Mouse (Mus musculus): Measurements from ENCODE around the gene Grk6. TPM values are rescaled to one million over a fixed set of nuclear protein-coding genes. Genes with fewer than 3 reads are reported as not detected.
A peak's percentile ranks its signal among the peaks of the same experiment; 100 is the strongest.
"Not testable (repeated sequence)": the region's sequence is repeated elsewhere in the genome, so short reads cannot be mapped to it uniquely, and the experiment has no call there.

Gene Grk6
- polyA plus RNA-seq, 1 experiment from 2014 or later: 38.5 TPM

- H3K27ac ChIP-seq (replicated peaks): no peak overlapping the region
- no peak for ATAC-seq (ENCODE audit: low read depth)
- no peaks in the 10 kb centered on the region for H3K27me3 ChIP-seq
- H3K9ac ChIP-seq: no peak overlapping the region
- no peaks in the 10 kb centered on the region; the same call in 1 of the 2 replicates for H3K9me3 ChIP-seq
- no peaks in the 10 kb centered on the region for H3K36me3 ChIP-seq
- 74% methylated on average over 10 of the region's 10 CpGs for WGBS
- no peak overlapping the region for H3K4me2 ChIP-seq
- no peak overlapping the region for H3K4me3 ChIP-seq
- no peaks in the 10 kb centered on the region for H3K4me1 ChIP-seq (replicated peaks)
Observed at GRCm38 (mm10) chr13:55431889-55432685, 12.8 kb upstream of the Grk6 start.

DNA sequence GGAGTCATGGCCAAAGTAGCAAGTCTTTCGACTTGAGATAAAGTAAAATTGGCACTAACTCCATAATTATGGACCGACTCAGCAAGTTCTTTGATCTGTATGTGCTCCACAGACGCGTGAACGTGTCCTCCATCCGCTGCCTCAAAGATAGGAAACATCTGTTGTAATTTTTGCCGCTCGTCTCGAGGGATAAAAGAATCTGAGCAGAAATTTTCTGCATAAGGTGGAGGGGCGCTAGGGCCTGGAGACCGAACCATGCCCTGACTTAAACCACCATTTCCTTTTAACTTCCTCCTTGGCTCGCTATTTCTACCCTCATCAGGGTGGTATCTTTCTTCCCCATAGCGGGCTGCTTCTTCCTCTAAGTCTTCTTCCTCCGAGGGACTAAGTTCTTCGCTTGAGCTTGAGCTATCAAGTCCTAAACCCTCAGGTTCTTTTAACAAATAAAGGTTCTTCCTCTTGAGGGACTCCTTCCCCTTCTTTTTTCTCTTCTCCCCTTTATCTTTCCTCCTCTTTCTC lies 7.7 kb upstream of the Grk6 start:
- not testable (repeated sequence) for H3K27ac ChIP-seq (replicated peaks); H3K4me2 ChIP-seq; ATAC-seq (ENCODE audit: low read depth); H3K4me1 ChIP-seq (replicated peaks); H3K9ac ChIP-seq; H3K27me3 ChIP-seq; H3K36me3 ChIP-seq; H3K4me3 ChIP-seq; H3K9me3 ChIP-seq
- 91% methylated on average over 15 of the region's 15 CpGs for WGBS

DNA sequence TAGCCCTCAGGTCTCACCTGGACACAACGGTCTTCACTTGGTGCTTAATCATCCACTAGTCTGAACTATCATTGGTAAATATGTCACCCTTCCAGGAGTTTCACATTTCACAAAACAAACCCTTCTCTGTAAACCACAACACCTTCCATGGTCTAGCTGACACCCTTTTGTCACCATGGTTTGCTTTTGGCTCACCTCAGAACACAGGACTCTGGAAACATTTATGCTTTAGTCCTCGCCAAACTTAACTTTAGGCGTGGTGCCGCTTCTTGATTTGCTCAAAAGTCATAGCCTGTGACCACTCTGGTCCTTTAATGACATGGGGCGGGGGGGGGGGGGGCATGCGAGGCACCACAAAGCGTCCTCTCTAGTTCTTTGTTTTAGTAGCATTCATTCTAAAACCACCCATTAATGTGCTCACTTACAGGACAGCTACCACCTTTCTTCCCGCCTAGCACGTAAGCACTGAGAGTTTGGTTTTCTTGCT lies 1.0 kb upstream of the Grk6 start:
- peak overlapping the region; percentile 90 for H3K4me3 ChIP-seq
- H3K4me2 ChIP-seq: peak overlapping the region; percentile 84
- H3K4me1 ChIP-seq (replicated peaks): peaks cover 37% of the 10 kb centered on the region
- peak overlapping the region; percentile 76 for H3K9ac ChIP-seq
- no peaks in the 10 kb centered on the region for H3K36me3 ChIP-seq
- H3K27ac ChIP-seq (replicated peaks): peak overlapping the region; percentile 94
- WGBS: 34% methylated on average over 9 of the region's 9 CpGs
- no peaks in the 10 kb centered on the region for H3K27me3 ChIP-seq
- ATAC-seq (ENCODE audit: low read depth): no peak
- no peaks in the 10 kb centered on the region for H3K9me3 ChIP-seq

DNA sequence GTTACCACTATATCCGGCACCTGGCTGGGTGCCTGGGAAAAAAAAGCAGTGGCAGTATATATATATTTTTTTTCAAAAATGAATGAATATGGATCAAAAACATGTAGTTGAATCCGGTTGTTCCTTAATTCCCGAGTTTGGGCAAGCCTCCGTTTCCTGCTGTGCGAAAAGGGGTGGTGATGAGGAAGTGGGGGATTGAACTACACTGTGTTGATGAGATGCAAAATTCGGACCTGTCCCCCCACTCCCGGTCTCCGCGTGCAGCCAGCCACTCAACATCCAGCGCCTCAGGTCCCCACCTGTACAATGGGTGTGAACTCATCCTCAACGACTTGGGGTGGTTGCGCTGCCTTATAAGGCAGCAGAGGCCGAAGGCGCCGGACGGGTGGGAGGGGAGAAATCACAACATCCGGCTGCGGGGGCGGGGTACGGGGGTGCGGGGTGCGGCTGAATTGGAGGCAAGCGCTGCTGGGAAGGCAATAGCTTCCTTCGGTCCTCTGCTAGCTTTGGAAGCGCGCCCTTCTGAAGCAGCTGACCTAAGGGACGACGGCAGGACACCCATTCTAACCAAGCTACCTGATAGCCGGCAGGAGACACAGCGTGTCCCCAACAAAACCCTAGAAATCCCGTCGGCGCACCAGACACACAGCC lies 461 bp upstream of the Grk6 start:
- peak overlapping the region; percentile 76 for H3K9ac ChIP-seq
- H3K27me3 ChIP-seq: no peaks in the 10 kb centered on the region
- no peaks in the 10 kb centered on the region for H3K9me3 ChIP-seq
- peak overlapping the region; percentile 84 for H3K4me2 ChIP-seq
- ATAC-seq (ENCODE audit: low read depth): peak; percentile 80
- H3K36me3 ChIP-seq: 0 out of 2 replicates have a peak, but pooled peaks cover 1% of the 10 kb centered on the region
- H3K4me1 ChIP-seq (replicated peaks): peaks cover 37% of the 10 kb centered on the region
- peak overlapping the region; percentile 94 for H3K27ac ChIP-seq (replicated peaks)
- 1% methylated on average over 33 of the region's 33 CpGs for WGBS
- peak overlapping the region; percentile 90 for H3K4me3 ChIP-seq

DNA sequence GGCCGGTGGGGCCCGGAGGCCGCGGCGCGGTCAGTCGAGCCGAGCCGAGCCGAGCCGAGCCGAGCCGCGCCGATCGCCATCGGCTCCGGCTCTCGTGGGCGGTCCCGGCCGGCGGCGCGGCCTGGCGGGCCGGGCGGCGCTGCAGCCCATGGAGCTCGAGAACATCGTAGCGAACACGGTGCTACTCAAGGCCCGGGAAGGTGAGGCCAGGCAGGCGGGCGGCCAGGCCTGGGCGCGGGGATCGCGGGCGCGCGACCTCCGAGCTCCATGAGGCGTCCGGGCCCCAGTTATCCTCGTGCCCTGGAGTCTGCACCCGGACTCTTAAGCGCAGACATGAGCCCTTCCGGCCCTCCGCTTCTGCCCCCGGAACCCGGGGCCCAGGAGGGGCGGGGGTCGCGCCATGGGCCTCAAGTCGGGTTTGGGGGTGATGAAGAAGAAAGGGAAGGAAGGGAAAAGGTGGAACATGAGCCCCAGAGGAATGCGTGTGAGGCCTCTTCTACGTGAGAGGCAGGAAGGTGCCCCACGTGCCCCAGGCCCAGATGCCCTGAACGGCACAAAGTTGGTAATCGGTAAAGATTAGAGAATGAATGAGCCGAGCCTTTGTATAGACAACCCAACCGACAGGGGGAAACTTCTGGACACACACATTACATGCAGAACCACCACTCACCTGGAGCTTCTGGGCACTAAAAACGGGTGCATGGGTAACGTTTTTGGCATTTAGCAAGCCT lies 654 bp downstream of the Grk6 start:
- WGBS: under 1% methylated on average over 59 of the region's 66 CpGs

GRCm38 (mm10) chr13:55446483-55447105 lies 1.7 kb downstream of the Grk6 start:
- no peak for ATAC-seq (ENCODE audit: low read depth)
- H3K9ac ChIP-seq: peak overlapping the region; percentile 95
- no peaks in the 10 kb centered on the region for H3K27me3 ChIP-seq
- peaks cover 23% of the 10 kb centered on the region for H3K36me3 ChIP-seq
- 86% methylated on average over 6 of the region's 6 CpGs for WGBS
- no peaks in the 10 kb centered on the region for H3K9me3 ChIP-seq
- peaks cover 37% of the 10 kb centered on the region for H3K4me1 ChIP-seq (replicated peaks)
- peak overlapping the region; percentile 90 for H3K4me3 ChIP-seq
- H3K4me2 ChIP-seq: peak overlapping the region; percentile 84
- H3K27ac ChIP-seq (replicated peaks): no peak overlapping the region

More for the DNA sequence above, 654 bp downstream of the Grk6 start:
- Histone ChIP-seq H3K4me1 (replicated peaks) (peaks cover 37% of the 10 kb centered on the region), H3K4me2 (peak overlapping the region; percentile 84), H3K9ac (peak overlapping the region; percentile 95), H3K27ac (replicated peaks) (peak overlapping the region; percentile 94), H3K36me3 (peaks cover 13% of the 10 kb centered on the region), H3K27me3 (no peaks in the 10 kb centered on the region), H3K9me3 (no peaks in the 10 kb centered on the region), H3K4me3 (peak overlapping the region; percentile 90)
- peak; percentile 49 for ATAC-seq (ENCODE audit: low read depth)

DNA sequence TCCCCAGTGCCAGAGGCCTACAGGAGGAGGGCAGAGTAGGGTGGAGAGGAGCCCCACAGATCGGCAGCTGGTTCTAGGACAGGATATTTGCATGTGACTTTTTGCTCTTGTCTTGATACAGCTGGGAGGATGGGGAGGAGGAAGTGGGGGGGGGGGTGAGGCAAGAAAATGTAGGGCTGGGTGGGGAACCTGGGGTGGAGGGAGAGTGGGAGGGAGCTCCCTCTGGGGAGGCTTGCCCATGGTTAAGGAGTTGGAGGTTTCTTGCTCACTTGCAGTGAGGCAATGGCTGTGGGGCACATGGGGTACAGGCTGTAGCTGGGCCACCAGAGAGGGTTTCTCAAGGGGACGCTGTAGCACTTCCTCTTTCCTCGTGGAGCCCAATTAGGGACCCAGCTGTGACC lies 2.7 kb downstream of the Grk6 start:
- H3K9ac ChIP-seq: peak overlapping the region; percentile 95

GRCm38 (mm10) chr13:55448131-55448530 lies 3.3 kb downstream of the Grk6 start:
- H3K4me2 ChIP-seq: no peak overlapping the region

More for the DNA sequence above, 2.7 kb downstream of the Grk6 start:
- H3K4me1 ChIP-seq (replicated peaks): peaks cover 37% of the 10 kb centered on the region
- peaks cover 33% of the 10 kb centered on the region for H3K36me3 ChIP-seq
- no peaks in the 10 kb centered on the region for H3K27me3 ChIP-seq
- 55% methylated on average over 3 of the region's 3 CpGs for WGBS
- no peak for ATAC-seq (ENCODE audit: low read depth)
- H3K9me3 ChIP-seq: no peaks in the 10 kb centered on the region
- H3K4me3 ChIP-seq: no peak overlapping the region
- H3K27ac ChIP-seq (replicated peaks): no peak overlapping the region
- no peak overlapping the region for H3K4me2 ChIP-seq

GRCm38 (mm10) chr13:55449205-55449604 lies 4.3 kb downstream of the Grk6 start:
- Histone ChIP-seq H3K4me1 (replicated peaks) (peaks cover 29% of the 10 kb centered on the region), H3K27ac (replicated peaks) (no peak overlapping the region), H3K9me3 (no peaks in the 10 kb centered on the region), H3K36me3 (peaks cover 49% of the 10 kb centered on the region), H3K9ac (no peak overlapping the region), H3K27me3 (no peaks in the 10 kb centered on the region), H3K4me2 (no peak overlapping the region), H3K4me3 (no peak overlapping the region)
- no peak for ATAC-seq (ENCODE audit: low read depth)
- WGBS: 91% methylated on average over 9 of the region's 9 CpGs

More at GRCm38 (mm10) chr13:55448131-55448530, 3.3 kb downstream of the Grk6 start:
- 86% methylated on average over 5 of the region's 5 CpGs for WGBS
- ATAC-seq (ENCODE audit: low read depth): no peak
- H3K4me1 ChIP-seq (replicated peaks): peaks cover 37% of the 10 kb centered on the region
- H3K27ac ChIP-seq (replicated peaks): no peak overlapping the region
- no peaks in the 10 kb centered on the region for H3K27me3 ChIP-seq
- H3K9ac ChIP-seq: 0 out of 2 replicates have a peak overlapping the region, but pooled peaks have one; percentile 2
- no peak overlapping the region for H3K4me3 ChIP-seq
- peaks cover 39% of the 10 kb centered on the region for H3K36me3 ChIP-seq
- H3K9me3 ChIP-seq: no peaks in the 10 kb centered on the region

DNA sequence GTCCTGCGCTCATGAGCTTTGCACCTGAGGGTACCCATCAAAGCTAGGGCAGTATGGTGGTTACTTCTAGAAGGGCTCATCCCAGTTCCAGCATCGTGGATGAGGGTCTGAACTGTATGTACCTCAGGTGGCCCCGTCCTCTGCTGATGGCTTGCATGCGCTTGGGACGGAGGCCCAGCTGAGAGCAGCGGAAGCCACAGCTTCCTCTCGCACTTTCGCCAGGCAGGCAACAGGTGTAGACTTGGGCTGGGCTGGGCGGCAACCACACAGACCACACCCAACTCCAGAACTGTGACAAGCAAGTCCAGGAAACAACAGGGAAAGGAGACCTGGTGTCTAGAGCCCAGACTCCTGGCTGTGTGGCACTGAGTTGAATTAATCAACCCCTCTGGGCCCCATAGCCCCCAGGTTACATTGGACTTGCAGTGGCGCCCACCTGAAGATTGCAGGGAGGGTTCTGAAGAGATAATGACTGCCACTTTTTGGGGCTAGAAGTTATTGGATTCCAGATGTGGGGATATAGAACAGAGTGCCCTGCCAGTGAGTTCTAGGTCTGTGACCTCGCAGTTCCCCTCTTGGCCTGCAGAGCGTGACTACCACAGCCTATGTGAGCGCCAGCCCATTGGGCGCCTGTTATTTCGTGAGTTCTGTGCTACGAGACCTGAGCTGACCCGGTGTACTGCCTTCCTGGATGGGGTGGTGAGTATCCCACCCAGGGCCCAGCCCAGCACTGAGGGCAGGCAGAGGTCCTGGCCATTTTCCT lies 5.0 kb downstream of the Grk6 start:
- H3K4me1 ChIP-seq (replicated peaks): peaks cover 29% of the 10 kb centered on the region
- no peak overlapping the region for H3K4me3 ChIP-seq
- no peaks in the 10 kb centered on the region for H3K27me3 ChIP-seq
- no peak overlapping the region for H3K4me2 ChIP-seq
- H3K27ac ChIP-seq (replicated peaks): no peak overlapping the region
- ATAC-seq (ENCODE audit: low read depth): no peak
- no peaks in the 10 kb centered on the region for H3K9me3 ChIP-seq
- no peak overlapping the region for H3K9ac ChIP-seq
- 94% methylated on average over 17 of the region's 17 CpGs for WGBS
- peaks cover 55% of the 10 kb centered on the region for H3K36me3 ChIP-seq

DNA sequence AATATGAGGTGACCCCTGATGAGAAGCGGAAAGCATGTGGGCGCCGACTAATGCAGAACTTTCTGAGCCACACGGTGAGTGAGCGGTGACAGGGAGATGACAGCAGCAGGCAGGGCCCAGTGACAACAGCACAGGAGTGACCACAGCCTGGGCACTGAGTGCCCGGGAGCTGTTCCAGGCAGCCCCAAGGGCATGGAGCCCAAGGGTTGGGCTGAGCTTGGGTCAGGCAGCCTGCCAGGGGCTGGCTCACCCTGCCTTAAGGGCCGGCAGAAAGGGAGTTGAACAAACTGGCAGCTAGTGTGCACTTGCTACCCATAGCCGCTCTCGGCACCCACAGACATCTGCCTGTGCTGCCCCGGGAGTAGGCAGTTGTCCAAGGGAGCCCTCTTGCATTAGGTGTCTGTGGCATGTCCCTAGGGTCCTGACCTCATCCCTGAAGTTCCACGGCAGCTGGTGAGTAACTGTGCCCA lies 5.7 kb downstream of the Grk6 start:
- H3K36me3 ChIP-seq: peaks cover 62% of the 10 kb centered on the region
- WGBS: 91% methylated on average over 11 of the region's 11 CpGs

More for the DNA sequence above, 5.7 kb downstream of the Grk6 start:
- H3K9ac ChIP-seq: no peak overlapping the region
- H3K27ac ChIP-seq (replicated peaks): no peak overlapping the region
- no peak for ATAC-seq (ENCODE audit: low read depth)
- no peak overlapping the region for H3K4me3 ChIP-seq
- no peaks in the 10 kb centered on the region for H3K9me3 ChIP-seq
- no peak overlapping the region for H3K4me2 ChIP-seq
- H3K4me1 ChIP-seq (replicated peaks): peaks cover 29% of the 10 kb centered on the region
- no peaks in the 10 kb centered on the region for H3K27me3 ChIP-seq

All from neural tube, embryonic 13.5 days (tissue).